Mouse (Mus musculus): Measurements from ENCODE around the gene Glt8d2. TPM values are rescaled to one million over a fixed set of nuclear protein-coding genes. Genes with fewer than 3 reads are reported as not detected.

Glt8d2 gene
- 1.9 and 2.1 TPM in 2 replicates for polyA plus RNA-seq (2015; fragmentation: Nextera tagmentation; extraction: Ambion mirVana)

- Histone ChIP-seq H3K4me1 (peaks cover 24% of the 10 kb centered on the region), H3K27me3 (replicated peaks) (no peaks in the 10 kb centered on the region; the same call in 1 of the 2 replicates), H3K36me3 (no peaks in the 10 kb centered on the region), H3K9me3 (no peaks in the 10 kb centered on the region), H3K9ac (peak within 1 kb of the TSS; percentile 66), H3K27ac (replicated peaks) (peak within 1 kb of the TSS; percentile 59), H3K4me2 (peak within 1 kb of the TSS; percentile 68), H3K4me3 (peak within 1 kb of the TSS; percentile 38)
- 3% methylated on average over 14 of the region's 14 CpGs for WGBS
- no peak for ATAC-seq (ENCODE audit: extremely low read depth, insufficient number of reproducible peaks, low FRiP score, low TSS enrichment)
Measured at GRCm38 (mm10) chr10:82690494-82690893, at the start of gene Glt8d2. Gene Glt8d2, minus strand, starts transcription at chr10:82690650.

DNA sequence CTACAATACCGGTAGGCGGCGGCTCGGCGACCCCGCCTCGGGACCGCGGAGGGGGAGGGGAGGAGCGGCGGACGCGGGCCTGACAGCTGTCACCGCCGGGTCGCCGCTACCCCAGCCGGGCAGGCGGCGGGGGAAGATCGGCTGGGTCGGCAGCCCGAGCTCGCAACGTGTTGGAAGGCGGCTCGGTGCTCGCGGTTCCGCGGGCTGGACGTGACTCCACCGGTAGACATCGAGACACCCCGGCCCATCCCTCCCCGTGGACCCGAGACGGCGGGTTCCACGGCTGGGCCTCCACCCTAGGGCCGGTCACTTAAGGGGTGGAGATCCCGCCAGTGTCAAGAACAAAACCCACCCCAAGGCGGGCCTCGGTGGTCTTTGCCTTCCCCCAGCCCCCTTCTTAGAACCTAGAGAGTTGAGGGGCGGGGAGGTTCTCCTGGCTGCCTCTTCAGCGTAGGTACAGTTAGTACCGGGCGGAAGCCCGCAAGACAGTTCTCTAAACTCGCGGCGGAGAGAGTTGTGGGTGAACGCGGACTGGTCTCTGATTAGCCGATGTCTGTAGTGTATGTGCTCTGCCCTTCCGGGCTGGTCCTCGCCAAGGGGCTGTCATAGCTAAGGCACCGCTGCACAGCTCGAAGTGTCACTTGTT lies 9.0 kb upstream of the Glt8d2 start:
- peak overlapping the region; percentile 80 for H3K27ac ChIP-seq (replicated peaks)
- H3K9ac ChIP-seq, result peak overlapping the region; percentile 95
- peaks cover 32% of the 10 kb centered on the region for H3K4me1 ChIP-seq
- peaks cover 24% of the 10 kb centered on the region for H3K36me3 ChIP-seq
- H3K4me2 ChIP-seq, result peak overlapping the region; percentile 85
- H3K4me3 ChIP-seq, result peak overlapping the region; percentile 96
- no peaks in the 10 kb centered on the region for H3K9me3 ChIP-seq
- H3K27me3 ChIP-seq (replicated peaks), result no peaks in the 10 kb centered on the region
- ATAC-seq (ENCODE audit: extremely low read depth, insufficient number of reproducible peaks, low FRiP score, low TSS enrichment), result peak; percentile 63
- WGBS, result under 1% methylated on average over 59 of the region's 59 CpGs

DNA sequence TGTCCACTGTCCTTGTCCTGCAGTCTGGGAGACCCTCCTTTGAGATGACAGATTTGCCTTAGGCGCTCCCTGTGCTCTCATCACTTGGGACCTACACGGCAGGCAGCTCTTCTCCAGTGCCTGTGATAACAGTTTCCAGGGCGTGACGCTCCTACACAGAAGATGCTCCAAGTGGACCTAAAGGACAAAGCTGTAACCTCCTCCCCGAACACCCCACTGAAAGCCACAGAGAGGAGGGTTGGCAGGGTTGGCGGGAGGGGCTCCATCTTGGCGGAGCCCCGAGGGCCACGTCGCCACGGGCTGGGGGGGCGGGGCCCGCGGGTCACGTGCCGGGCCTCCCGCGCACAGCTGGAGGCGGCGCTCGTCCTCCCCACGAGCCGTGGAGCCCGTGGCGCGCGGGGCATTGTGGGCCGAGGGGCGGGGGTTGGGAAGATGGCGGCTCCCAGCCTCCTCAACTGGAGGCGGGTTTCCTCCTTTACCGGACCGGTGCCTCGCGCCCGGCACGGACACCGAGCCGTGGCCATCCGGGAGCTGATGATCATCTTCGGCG lies 8.3 kb upstream of the Glt8d2 start:
- Histone ChIP-seq H3K4me1 (peaks cover 32% of the 10 kb centered on the region), H3K9ac (peak overlapping the region; percentile 95), H3K9me3 (no peaks in the 10 kb centered on the region), H3K27ac (replicated peaks) (peak overlapping the region; percentile 80), H3K36me3 (peaks cover 19% of the 10 kb centered on the region), H3K4me2 (peak overlapping the region; percentile 85), H3K4me3 (peak overlapping the region; percentile 96), H3K27me3 (replicated peaks) (no peaks in the 10 kb centered on the region; the same call in 1 of the 2 replicates)
- peak; percentile 96 for ATAC-seq (ENCODE audit: extremely low read depth, insufficient number of reproducible peaks, low FRiP score, low TSS enrichment)
- WGBS, result under 1% methylated on average over 39 of the region's 42 CpGs

- no peak overlapping the region for H3K27ac ChIP-seq (replicated peaks)
- no peak for ATAC-seq (ENCODE audit: extremely low read depth, insufficient number of reproducible peaks, low FRiP score, low TSS enrichment)
Measured at GRCm38 (mm10) chr10:82697305-82697898, 7.0 kb upstream of the Glt8d2 start.

DNA sequence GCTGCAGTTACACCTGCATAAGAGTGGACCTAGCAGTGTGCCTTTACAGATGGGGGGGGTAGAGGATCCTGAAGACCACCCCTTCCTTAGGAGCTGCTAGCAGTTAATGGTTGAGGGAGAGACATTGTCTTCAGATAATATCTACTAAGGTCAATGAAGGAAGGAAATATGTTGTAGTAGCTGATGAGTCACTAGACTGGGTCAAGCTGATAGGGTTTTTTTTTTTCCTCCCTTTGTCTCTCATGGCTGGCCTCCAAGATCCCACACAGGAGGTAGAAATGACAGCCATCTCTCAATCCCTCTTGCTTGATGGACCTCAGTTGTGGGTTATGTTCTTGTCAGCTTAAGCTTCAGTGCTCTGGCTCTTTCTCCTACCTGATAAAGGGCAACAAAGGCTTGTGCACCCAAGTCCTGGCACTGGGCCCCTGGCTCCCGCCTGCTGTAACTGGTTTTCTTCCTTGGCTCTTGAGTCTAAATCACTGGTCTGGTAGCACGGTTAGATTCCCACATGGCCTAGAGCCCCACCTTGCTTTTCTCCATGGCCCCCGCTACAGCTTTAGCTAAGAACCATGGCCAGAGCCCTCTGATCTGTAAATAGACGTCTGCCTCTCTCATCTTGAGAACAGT lies 6.1 kb upstream of the Glt8d2 start:
- no peak for ATAC-seq (ENCODE audit: extremely low read depth, insufficient number of reproducible peaks, low FRiP score, low TSS enrichment)
- Histone ChIP-seq H3K4me2 (no peak overlapping the region), H3K4me3 (no peak overlapping the region), H3K27ac (replicated peaks) (no peak overlapping the region), H3K4me1 (peaks cover 33% of the 10 kb centered on the region), H3K27me3 (replicated peaks) (no peaks in the 10 kb centered on the region; the same call in 1 of the 2 replicates), H3K9ac (no peak overlapping the region), H3K36me3 (peaks cover 5% of the 10 kb centered on the region), H3K9me3 (no peaks in the 10 kb centered on the region)
- whole genome bisulfite sequencing, result 54% methylated on average over 4 of the region's 4 CpGs

More at GRCm38 (mm10) chr10:82697305-82697898, 7.0 kb upstream of the Glt8d2 start:
- Histone ChIP-seq H3K4me1 (peaks cover 32% of the 10 kb centered on the region), H3K9me3 (no peaks in the 10 kb centered on the region), H3K4me3 (no peak overlapping the region), H3K27me3 (replicated peaks) (no peaks in the 10 kb centered on the region; the same call in 1 of the 2 replicates), H3K9ac (no peak overlapping the region), H3K4me2 (no peak overlapping the region), H3K36me3 (peaks cover 11% of the 10 kb centered on the region)
- WGBS, result 83% methylated on average over 3 of the region's 3 CpGs

GRCm38 (mm10) chr10:82695956-82696355 lies 5.5 kb upstream of the Glt8d2 start, which contains the start of gene Hcfc2:
Gene Hcfc2, plus strand, starts transcription at chr10:82696160.
- no peaks in the 10 kb centered on the region for H3K9me3 ChIP-seq
- no peak for ATAC-seq (ENCODE audit: extremely low read depth, insufficient number of reproducible peaks, low FRiP score, low TSS enrichment)
- WGBS, result 63% methylated on average over 5 of the region's 5 CpGs
- no peaks in the 10 kb centered on the region for H3K36me3 ChIP-seq
- no peak within 1 kb of the TSS for H3K9ac ChIP-seq
- H3K4me1 ChIP-seq, result peaks cover 33% of the 10 kb centered on the region
- H3K4me2 ChIP-seq, result no peak within 1 kb of the TSS
- H3K27me3 ChIP-seq (replicated peaks), result no peaks in the 10 kb centered on the region; the same call in 1 of the 2 replicates
- no peak within 1 kb of the TSS for H3K27ac ChIP-seq (replicated peaks)
- no peak within 1 kb of the TSS for H3K4me3 ChIP-seq

GRCm38 (mm10) chr10:82689681-82690211 lies 704 bp downstream of the Glt8d2 start:
- peaks cover 25% of the 10 kb centered on the region for H3K4me1 ChIP-seq
- no peaks in the 10 kb centered on the region; the same call in 1 of the 2 replicates for H3K27me3 ChIP-seq (replicated peaks)
- no peak overlapping the region for H3K9ac ChIP-seq
- H3K36me3 ChIP-seq, result no peaks in the 10 kb centered on the region
- no peaks in the 10 kb centered on the region for H3K9me3 ChIP-seq
- peak overlapping the region; percentile 59 for H3K27ac ChIP-seq (replicated peaks)
- peak overlapping the region; percentile 68 for H3K4me2 ChIP-seq
- H3K4me3 ChIP-seq, result peak overlapping the region; percentile 38
- WGBS, result 66% methylated on average over 7 of the region's 7 CpGs
- ATAC-seq (ENCODE audit: extremely low read depth, insufficient number of reproducible peaks, low FRiP score, low TSS enrichment), result no peak

DNA sequence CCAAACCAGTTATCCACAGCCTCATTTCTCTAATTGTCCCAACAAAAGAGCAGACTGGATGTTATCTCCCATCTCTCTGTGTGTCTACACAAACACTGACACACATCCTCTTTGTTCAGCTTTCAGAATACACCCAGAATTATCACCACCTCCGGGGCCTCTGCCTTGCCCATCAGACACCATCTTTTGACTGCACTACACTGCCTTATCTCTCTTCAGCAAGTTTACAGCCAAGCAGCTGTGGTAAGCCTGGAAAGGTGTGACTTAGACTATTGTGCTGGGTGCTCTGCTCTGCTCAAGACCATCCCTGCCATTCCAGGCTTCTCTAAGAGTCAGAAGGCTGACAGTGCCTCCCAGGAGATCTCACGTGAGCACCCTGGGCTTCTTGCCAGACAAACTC lies 5.0 kb downstream of the Glt8d2 start:
- no peaks in the 10 kb centered on the region for H3K36me3 ChIP-seq
- no peak overlapping the region for H3K4me2 ChIP-seq
- H3K4me3 ChIP-seq, result no peak overlapping the region
- no peaks in the 10 kb centered on the region for H3K9me3 ChIP-seq
- H3K27me3 ChIP-seq (replicated peaks), result no peaks in the 10 kb centered on the region; the same call in 1 of the 2 replicates
- no peak for ATAC-seq (ENCODE audit: extremely low read depth, insufficient number of reproducible peaks, low FRiP score, low TSS enrichment)
- H3K27ac ChIP-seq (replicated peaks), result no peak overlapping the region
- peaks cover 14% of the 10 kb centered on the region; the same call in 1 of the 2 replicates for H3K4me1 ChIP-seq
- no peak overlapping the region for H3K9ac ChIP-seq
- WGBS, result 36% methylated on average over 2 of the region's 2 CpGs

GRCm38 (mm10) chr10:82681639-82682038 lies 8.8 kb downstream of the Glt8d2 start:
- ATAC-seq (ENCODE audit: extremely low read depth, insufficient number of reproducible peaks, low FRiP score, low TSS enrichment), result no peak
- no peak overlapping the region for H3K4me2 ChIP-seq
- 72% methylated on average over 7 of the region's 7 CpGs for WGBS
- no peak overlapping the region for H3K27ac ChIP-seq (replicated peaks)
- H3K9ac ChIP-seq, result no peak overlapping the region
- no peak overlapping the region for H3K4me3 ChIP-seq
- no peaks in the 10 kb centered on the region; the same call in 1 of the 2 replicates for H3K27me3 ChIP-seq (replicated peaks)
- 0 out of 2 replicates have a peak, but pooled peaks cover 3% of the 10 kb centered on the region for H3K4me1 ChIP-seq
- H3K36me3 ChIP-seq, result no peaks in the 10 kb centered on the region
- no peaks in the 10 kb centered on the region for H3K9me3 ChIP-seq

- no peak for ATAC-seq (ENCODE audit: extremely low read depth, insufficient number of reproducible peaks, low FRiP score, low TSS enrichment)
- H3K9me3 ChIP-seq, result no peaks in the 10 kb centered on the region
- H3K9ac ChIP-seq, result no peak overlapping the region
- no peak overlapping the region for H3K27ac ChIP-seq (replicated peaks)
- H3K4me2 ChIP-seq, result no peak overlapping the region
- no peaks in the 10 kb centered on the region for H3K36me3 ChIP-seq
- WGBS, result 78% methylated on average over 5 of the region's 5 CpGs
- H3K4me3 ChIP-seq, result no peak overlapping the region
- 0 out of 2 replicates have a peak, but pooled peaks cover 3% of the 10 kb centered on the region for H3K4me1 ChIP-seq
- H3K27me3 ChIP-seq (replicated peaks), result no peaks in the 10 kb centered on the region; the same call in 1 of the 2 replicates
Measured at GRCm38 (mm10) chr10:82680769-82681168, 9.7 kb downstream of the Glt8d2 start.

DNA sequence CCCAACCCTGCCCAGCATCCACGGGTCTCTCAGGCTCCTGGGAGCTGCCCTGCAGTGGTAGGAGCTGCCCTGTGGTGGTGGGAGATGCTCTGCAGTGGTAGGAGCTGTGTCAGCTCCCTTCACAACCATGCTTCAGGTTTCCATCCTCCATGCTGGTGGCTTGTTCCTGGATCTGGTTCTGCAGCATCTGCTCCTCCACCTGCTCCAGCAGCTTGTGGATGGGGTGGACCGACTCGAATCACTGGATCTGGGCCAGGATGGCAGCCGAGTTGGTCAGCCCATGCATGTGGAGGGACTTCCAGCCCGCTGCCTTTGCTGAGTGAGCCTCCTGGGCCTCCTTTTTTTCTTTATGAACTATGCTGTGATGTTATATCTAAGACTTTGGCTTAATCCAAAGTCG lies 13.5 kb downstream of the Glt8d2 start:
- Histone ChIP-seq H3K9me3 (no peaks in the 10 kb centered on the region), H3K27me3 (replicated peaks) (no peaks in the 10 kb centered on the region; the same call in 1 of the 2 replicates), H3K4me3 (no peak overlapping the region), H3K36me3 (no peaks in the 10 kb centered on the region), H3K4me2 (no peak overlapping the region), H3K27ac (replicated peaks) (no peak overlapping the region), H3K4me1 (no peaks in the 10 kb centered on the region; the same call in 1 of the 2 replicates), H3K9ac (no peak overlapping the region)
- WGBS, result 74% methylated on average over 6 of the region's 6 CpGs
- ATAC-seq (ENCODE audit: extremely low read depth, insufficient number of reproducible peaks, low FRiP score, low TSS enrichment), result no peak
